Mouse (Mus musculus): ENCODE results near the gene Pramel7.
"Not testable (repeated sequence)": the region's sequence is repeated elsewhere in the genome, so short reads cannot be mapped to it uniquely, and the experiment has no call there.

Pramel7 gene

DNA sequence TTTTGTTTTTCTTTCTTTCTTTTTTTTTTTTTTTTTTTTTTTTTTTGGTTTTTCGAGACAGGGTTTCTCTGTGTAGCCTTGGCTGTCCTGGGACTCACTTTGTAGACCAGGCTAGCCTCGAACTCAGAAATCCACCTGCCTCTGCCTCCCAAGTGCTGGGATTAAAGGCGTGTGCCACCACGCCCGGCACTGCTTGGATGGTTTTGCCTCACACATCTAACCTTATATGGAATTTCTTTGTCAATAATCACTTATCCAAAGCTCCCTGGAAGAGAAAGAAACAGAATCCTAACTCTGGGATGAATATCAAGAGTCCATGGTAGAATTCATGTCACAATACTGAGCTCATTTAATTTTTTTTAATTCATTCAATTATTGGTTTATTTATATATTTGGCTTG lies at the start of gene Pramel7:
Gene Pramel7 (minus strand): TSS at position 101 of the 400 bp plus-strand sequence.
- in situ Hi-C loops (cut with MboI, MseI), result not testable (repeated sequence)

DNA sequence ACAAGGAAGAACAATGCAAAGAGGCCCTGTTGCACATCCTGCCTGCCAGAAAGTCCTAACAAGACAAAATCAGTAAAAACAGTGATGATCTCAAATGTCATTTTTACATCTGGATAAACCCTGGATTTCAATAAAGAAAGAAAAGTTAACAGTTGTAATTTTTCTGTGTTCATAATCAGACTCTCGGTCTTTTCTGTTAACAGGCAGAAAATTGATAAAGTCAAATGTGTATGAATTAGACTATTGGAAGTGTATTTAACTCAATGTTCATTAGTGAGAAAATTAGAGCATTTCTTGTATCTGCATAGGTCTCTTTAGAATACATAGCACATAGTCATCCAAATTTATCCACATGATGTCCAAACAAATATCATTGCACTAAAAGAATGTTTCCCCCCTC lies 48.5 kb upstream of the Pramel7 start, which contains the start of gene Olfr1128:
Gene Olfr1128 (minus strand): TSS at position 101 of the 400 bp plus-strand sequence.
- in situ Hi-C loops (cut with MboI, MseI), result no loop called here

DNA sequence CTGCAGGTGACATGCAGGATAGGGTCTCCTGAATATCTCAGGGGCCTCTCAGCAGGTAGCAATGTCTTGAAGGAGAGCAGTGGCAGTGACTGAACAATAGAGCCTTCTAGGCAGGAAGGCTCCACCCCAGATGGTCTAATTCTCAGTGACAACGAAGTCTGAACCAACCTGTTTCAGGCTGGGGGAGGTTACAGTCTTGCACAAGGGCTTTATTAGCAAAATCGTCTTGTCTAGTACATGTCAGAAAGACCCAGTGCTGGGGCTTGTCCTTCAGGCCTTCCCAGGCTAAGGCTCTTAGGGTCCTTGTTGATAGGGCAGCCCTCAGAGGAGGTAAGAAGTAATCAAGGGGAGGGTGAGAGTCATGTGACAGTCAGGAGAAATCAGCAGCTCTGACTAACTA lies 37.9 kb upstream of the Pramel7 start:
- in situ Hi-C loops (cut with MboI, MseI), result no loop called here

DNA sequence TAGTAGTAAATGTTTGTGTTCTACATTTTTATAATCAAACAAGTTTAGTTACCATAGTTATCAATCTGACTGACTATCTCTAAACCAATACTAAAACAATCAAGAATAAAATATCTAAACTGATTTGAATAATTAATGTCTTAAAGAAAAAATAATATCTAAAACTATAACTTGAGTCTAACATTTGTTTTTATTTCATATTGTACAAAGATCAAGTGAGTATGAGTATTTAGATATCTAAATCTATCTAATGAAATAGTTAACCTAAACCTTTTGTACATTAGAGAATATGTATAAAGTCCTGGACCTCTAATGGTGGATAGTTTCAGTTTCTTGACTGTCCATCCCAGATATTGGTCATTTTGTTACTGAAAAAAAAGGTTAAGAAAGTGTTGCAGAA lies 34.6 kb upstream of the Pramel7 start, which contains the start of gene Olfr153:
Gene Olfr153 (plus strand): TSS at position 301 of the 400 bp plus-strand sequence.
- in situ Hi-C loops (cut with MboI, MseI), result no loop called here

DNA sequence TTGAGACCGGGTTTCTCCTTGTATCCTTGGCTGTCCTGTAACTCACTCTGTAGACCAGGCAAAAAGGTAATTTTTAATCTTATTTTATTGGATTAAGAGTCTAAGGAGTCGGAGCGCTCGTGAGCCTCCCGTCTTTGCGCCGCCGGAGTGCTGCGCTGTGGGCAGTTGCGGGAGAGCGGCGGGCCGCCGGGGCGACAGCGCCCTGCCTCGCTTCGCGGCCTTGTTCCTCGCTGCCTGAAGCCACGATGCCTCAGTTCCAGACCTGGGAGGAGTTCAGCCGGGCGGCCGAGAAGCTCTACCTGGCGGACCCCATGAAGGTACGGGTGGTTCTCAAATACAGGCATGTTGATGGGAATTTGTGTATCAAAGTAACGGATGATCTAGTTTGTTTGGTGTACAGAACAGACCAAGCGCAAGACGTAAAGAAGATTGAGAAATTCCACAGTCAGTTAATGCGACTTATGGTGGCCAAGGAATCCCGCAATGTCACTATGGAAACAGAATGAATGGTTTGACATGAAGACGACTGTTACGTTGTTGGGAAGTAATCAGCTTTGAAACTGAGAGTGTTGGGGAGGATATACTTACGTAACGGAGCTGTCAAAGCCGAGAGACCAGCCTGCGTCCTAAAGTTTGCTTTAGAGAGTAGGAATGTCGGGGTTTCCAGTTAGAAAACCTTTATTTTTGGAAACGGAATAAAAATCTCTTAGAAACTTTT lies 29.2 kb upstream of the Pramel7 start:
- in situ Hi-C loops (cut with MboI, MseI), result not testable (repeated sequence)

DNA sequence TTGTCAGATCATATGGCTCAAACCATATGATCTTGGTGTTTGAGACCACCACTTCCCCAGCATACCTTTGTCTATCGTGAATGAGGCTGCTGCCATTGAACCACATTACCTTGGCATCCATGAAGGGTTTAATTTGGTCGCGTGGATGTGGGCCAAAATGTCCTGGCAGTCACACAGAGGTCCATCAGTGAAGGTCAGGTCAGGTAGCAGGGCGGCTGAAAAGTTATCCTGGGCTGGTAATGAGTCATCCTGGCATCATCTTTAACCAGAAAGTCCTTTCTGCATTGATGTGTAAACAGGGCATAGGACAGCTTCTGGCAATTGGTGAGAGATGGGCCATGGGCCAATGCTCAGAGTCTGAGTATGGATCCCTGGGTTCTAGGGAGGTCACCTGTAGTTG lies 23.8 kb upstream of the Pramel7 start:
- in situ Hi-C loops (cut with MboI, MseI), result no loop called here

DNA sequence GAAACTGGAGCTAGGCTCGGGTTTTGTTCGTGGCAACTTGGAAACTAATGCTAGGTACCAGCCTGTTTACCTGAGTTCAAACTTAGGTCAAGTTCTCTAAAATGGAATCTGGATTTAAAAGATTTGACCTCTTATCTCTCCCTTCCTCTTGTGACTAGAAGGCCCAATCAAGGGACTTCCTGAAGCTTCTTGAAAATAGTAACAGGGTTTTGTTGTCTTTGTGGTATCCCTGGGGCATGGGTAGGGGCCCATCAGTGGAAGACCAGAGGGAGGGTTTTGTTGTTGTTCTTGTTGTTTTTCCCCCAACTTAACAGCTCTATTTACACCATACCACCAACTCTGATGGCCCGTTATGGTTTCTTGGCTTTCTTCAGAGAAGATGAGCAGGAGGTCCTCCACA lies 19.7 kb upstream of the Pramel7 start:
- in situ Hi-C loops (cut with MboI, MseI), result no loop called here

DNA sequence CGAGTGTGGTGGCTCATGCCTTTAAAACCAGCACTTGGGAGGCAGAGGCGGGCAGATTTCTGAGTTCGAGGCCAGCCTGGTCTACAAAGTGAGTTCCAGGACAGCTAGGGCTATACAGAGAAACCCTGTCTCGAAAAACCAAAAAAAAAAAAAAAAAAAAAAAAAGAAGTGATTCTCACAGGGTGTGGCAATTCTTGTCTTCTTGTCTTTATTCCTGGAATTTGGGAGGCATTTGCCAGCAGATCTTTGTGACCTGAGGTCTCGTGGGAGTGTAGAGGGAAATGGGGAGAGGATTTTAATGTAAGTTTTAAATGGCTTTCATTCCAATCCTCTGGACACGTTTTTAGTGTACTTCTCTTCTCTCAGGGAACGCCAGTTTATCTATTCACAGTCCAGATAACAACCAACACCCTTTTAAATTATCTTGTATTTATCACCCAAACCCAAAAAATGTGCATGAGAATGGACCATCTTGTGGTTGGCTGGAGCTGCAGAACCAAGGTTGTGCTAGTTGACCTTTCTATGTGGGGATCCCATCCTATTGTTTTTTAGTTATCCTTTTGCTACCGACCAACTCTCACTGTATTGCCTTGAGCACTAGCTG lies 18.7 kb upstream of the Pramel7 start:
- in situ Hi-C loops (cut with MboI, MseI), result no loop called here

DNA sequence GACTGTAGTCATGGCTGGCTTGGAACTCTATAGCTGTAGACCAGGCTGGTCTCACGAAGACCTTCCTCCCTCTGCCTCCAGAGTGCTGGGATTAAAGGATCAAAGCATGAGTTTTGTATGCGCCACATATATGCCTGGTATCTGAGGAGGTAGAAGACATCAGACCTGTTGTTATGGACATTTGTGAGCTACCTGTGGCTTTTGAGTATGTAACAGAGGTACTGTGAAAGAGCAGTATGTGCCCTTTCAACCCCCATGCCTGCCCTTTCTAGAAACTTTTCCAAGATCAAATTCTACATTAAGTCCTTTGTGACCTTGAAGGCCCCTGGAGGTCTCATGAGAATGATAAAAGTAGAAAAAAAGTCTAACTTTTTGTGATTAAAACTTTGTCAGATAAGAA lies 18.2 kb upstream of the Pramel7 start:
- in situ Hi-C loops (cut with MboI, MseI), result no loop called here

DNA sequence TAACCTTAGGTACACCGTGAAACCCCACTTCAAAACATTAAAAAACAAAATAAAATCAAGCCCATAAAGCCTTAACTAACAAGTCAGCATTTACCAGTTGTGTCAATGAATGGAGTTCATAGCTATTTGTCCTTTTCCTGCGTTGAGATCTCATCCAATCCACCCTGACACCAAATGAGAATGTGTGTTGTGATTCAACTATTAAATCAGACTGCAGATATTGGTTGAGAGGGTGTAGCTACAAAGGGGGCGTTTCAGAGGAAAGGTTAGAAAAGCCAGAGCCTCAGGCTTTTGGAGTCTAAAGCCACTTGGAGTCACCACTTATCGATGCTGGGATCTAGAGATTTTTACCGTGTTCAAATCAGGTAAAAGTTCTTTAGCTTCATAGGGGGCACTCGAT lies 9.4 kb upstream of the Pramel7 start, which contains the start of gene Pramel6:
Gene Pramel6 (plus strand): TSS at position 301 of the 400 bp plus-strand sequence.
- in situ Hi-C loops (cut with MboI, MseI), result no loop called here

DNA sequence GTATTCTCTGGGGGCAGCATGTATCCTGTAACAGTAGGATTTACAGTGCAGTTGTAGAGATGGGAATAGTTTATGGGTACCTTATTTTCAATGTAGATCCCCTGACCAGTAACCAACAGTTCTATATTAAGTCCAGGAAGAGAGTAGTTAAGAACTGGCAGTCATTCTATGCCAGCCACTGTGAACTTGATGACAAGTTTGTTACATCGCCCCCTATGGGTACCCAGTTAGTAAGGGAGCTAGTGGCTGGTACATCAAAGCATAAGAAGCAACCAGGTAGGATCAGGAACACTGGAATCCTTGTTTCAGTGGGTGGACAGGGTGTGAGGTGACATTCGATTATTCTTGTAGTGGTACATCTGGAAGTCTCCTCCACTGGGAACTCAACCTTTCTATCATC lies 14.6 kb downstream of the Pramel7 start:
- in situ Hi-C loops (cut with MboI, MseI), result loop anchor here in 1 of 2 experiments (10.0 kb wide), 1 partner anchor 373 kb away; the partner anchor contains the start of gene Olfr1151

DNA sequence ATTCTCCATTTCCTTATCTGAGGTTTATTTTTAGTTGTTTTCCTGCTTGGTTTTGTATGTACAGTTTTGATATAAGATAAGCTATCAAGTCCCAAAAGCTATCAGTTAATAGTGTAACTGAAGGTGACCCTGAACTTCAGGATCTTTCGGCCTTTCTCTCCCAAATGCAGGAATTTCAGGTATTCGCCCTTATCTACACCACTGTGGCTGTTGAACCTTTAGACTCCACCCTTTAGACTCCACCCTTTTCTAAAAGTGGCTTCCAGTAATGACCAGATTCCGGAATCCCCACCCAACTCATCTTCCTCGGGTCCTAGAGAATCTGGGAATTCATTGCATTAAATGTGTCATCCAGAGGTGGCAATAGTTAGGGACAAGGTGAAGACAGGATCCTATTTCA lies 15.7 kb downstream of the Pramel7 start:
- in situ Hi-C loops (cut with MboI, MseI), result loop anchor here in 1 of 2 experiments (10.0 kb wide), 1 partner anchor 374 kb away; the partner anchor contains the start of gene Olfr1151

DNA sequence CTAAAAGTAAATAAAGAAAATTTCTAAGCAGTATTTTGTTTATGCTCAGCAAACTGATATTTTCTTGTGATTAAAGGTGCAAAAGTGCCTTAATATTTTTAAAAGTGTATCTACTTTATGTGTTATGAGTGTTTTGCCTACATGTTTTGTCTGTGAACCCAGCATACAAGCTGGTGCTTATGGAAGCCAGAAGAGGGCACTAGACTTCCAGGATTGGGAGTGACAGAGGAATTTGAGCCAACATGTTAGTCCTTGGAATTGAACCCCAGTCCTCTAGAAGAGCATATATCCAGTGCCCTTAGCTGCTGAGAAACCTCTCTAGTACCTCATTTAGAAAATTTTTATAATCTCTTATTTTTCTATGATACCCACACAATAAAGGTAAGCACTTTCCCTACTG lies 16.7 kb downstream of the Pramel7 start:
- in situ Hi-C loops (cut with MboI, MseI), result loop anchor here in 1 of 2 experiments (10.0 kb wide), 1 partner anchor 375 kb away; the partner anchor contains the start of gene Olfr1151

DNA sequence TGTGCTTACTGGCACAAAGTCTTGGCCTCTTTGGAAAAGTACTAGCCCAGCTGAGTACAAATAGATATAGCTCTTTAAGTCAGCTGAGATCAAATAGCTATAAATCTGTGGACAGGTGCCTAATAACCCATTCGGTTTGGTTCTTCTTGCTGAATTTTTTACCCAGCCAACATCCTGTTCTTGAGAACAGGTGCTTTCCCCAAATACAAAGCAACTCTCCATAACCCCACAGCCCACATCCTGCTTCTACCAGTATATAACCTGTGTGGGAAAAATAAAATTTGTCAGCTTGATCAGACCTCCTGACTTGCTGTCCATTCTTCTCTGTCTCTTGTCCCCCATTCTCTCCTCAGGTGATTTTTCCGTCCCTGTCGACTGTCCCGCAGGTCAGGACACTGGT lies 35.1 kb downstream of the Pramel7 start:
- in situ Hi-C loops (cut with MboI, MseI), result no loop called here

DNA sequence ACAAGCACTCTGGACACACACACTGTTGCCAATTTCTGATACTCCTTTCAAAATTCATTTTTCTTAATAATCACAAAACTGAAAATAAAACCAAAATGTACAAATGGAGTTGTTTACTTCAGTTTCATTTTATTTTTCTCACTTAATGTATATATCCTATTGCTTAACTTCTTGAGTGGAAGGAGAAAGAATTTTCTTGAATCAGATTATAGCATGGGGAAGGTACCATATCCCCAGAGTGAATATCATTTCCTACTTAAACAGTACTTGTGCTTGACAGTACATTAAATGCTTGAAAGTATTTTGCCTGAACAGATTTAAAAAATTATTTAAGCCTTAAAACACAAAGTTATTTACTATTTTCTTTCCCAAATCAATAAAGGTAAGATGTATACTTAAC lies 43.2 kb downstream of the Pramel7 start, which contains the start of gene Olfr1126:
Gene Olfr1126 (plus strand): TSS at position 301 of the 400 bp plus-strand sequence.
- in situ Hi-C loops (cut with MboI, MseI), result no loop called here

All from T-helper 17 cell (primary cell).